Mouse (Mus musculus) megakaryocyte progenitor cell, adult 5-6 weeks (primary cell): ENCODE measurements at regions not wholly inside any gene's neighbourhood (a gene's known extent, or its start where the extent isn't known, plus 50 kb on each side); places are given as distances from the start of the nearest gene placed in this dataset.
A peak's percentile ranks its signal among the peaks of the same experiment; 100 is the strongest.
"Not testable (repeated sequence)": the region's sequence is repeated elsewhere in the genome, so short reads cannot be mapped to it uniquely, and the experiment has no call there.

Source experiments
- ATAC-seq: replicated peaks from 2 replicates; pipeline ENCODE4 v1.8.0; 2016; ENCODE audit warnings: mild to moderate bottlenecking, moderate TSS enrichment, inconsistent platforms; ENCODE audit not compliant: poor library complexity

DNA sequence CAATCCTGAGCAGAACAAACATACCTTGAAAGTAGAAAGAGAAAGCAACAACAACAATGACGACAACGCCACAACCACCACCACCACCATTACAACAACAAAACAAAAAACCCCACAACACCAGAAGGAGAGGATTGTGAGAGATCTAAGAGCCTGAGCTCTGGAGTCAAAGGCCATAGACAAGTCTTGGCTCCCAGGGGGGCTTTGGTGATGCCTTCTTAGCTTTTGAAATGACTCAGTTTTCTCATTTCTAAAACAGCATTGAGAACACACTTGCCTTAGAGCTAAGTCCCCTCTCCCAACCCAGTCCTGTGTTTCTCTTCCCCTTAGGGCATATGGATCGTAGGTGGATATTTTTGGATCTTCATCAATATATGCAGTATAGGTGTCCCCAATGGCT is 112.2 kb downstream of the Kif20b start:
- no peak for ATAC-seq

GRCm38 (mm10) chr19:35045576-35045975 is 123.4 kb downstream of the Kif20b start:
- no peak for ATAC-seq

DNA sequence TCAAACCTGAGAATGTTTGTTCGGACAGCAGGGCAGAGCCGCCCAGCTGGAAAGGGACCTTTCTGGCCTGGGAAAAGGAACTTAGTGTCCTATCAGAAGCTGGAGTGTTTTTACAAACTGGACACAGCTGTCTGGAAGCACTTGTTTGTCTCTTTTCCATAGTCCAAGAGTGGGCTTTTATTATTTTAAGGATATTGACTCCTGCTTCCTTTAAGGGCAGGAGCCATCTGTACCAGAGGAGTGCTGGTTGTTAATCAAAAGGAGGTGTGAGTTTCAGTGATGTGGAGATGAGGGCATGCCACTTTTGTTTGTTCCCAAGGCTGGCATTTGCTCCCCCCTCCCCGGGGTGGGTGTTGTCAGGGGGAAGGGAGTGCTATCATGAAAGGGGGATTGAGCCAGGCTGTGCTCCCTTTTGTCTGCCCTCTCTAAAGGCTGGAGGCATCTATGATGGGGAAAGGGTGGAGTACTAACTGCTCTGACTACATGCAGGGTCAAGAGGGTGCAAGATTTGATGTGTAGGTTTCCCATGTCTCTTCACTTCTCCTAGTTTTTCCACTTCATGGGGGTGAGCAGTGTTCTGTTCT is 144.3 kb downstream of the Kif20b start:
- ATAC-seq: no peak

GRCm38 (mm10) chr19:35081126-35081525 is 159.0 kb downstream of the Kif20b start:
- ATAC-seq: no peak

- no peak for ATAC-seq
Measured at GRCm38 (mm10) chr19:35101244-35101643, 179.1 kb downstream of the Kif20b start.

DNA sequence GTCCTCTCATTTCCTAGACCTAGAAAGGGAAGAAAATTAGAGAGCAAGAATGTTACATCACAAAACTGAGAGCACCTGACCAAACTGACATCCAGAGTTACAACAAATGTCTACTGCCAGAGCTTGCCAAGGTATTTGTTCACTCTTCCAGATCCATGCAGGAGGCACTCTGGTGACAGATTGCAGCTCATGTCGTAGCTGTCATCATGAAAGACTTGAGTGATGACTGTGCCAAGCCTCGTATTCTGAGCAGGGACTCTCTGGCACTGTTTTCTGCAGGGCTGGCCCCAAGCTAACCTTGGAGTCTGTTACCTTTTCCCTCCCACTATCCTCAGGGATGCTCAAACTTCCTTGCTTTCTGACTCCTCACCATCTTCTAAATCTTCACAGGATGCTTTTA is 192.2 kb downstream of the Kif20b start:
- ATAC-seq: no peak

DNA sequence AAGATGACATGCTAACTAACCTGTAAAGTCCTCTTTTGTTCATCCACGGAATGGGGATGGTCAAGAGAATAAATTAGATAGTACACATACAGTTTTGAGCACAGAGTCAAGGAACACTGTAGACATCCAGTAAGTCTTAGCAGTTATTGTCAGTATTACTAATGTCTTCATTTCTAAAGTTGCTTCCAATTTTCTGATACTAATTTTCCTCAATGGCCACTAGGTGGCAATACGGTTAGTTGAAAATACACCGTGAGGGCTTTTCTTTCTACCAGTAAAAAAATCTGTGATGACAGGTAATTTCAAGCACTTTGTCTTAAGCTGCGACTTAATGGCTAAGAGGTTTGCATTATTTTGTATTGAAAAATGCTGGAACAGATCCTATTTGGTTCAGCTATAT is 203.1 kb downstream of the Kif20b start:
- peak; percentile 62 for ATAC-seq

GRCm38 (mm10) chr19:35126594-35127051 is 204.5 kb downstream of the Kif20b start:
- ATAC-seq: peak; percentile 51

- peak; percentile 9; the same call in 1 of the 2 replicates for ATAC-seq
Measured at GRCm38 (mm10) chr19:35128104-35128503, 205.9 kb downstream of the Kif20b start.

GRCm38 (mm10) chr19:35143131-35143530 is 221.0 kb downstream of the Kif20b start:
- no peak for ATAC-seq

- peak; percentile 88 for ATAC-seq
Measured at GRCm38 (mm10) chr19:35143781-35144180, 221.6 kb downstream of the Kif20b start.

- ATAC-seq: not testable (repeated sequence)
Measured at GRCm38 (mm10) chr19:35149476-35149875, 227.3 kb downstream of the Kif20b start.

GRCm38 (mm10) chr19:35150780-35151725 is 228.9 kb downstream of the Kif20b start:
- peak; percentile 52 for ATAC-seq

- peak; percentile 88 for ATAC-seq
Measured at GRCm38 (mm10) chr19:35151841-35152240, 229.7 kb downstream of the Kif20b start.

- ATAC-seq: no peak
Measured at GRCm38 (mm10) chr19:35157849-35158248, 235.7 kb downstream of the Kif20b start.

DNA sequence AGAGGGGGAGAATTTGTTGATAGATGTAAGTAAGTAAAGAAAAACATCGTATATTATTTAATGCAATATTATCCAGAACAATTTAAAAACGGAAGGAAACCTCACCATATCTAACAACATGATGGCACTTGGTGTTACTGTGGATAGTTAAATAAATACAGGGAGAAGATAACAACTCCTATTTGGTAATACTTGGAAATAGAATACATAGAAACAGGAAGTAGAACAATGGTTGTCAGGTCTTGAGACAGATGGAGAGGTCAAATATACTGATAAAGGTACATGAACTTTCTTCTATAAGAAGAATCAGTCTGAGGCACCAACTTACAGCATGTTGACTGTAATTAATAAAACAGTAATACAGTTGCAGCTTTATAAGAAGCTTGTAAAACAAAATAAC is 242.6 kb downstream of the Kif20b start:
- peak; percentile 48 for ATAC-seq

GRCm38 (mm10) chr19:35170554-35170953 is 248.4 kb downstream of the Kif20b start:
- peak; percentile 88 for ATAC-seq

DNA sequence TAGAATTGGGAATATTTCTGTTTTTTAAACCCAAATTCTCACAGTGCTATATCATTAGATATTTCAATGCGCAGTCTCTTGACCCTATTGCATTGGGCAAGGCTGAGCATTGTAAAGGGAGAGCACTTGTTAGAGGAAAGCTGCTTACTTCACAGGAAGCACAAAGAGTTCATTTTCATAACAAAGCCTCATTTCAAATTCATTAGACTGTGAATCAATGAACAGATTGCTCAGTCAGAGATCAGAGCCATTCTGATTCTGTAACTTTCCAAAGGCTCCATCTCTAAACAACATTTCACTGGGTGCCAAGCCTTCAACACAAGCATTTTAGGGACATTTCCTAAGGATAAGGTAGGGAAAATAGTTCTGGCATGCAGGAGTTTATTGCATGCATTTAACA is 257.9 kb downstream of the Kif20b start:
- ATAC-seq: no peak

DNA sequence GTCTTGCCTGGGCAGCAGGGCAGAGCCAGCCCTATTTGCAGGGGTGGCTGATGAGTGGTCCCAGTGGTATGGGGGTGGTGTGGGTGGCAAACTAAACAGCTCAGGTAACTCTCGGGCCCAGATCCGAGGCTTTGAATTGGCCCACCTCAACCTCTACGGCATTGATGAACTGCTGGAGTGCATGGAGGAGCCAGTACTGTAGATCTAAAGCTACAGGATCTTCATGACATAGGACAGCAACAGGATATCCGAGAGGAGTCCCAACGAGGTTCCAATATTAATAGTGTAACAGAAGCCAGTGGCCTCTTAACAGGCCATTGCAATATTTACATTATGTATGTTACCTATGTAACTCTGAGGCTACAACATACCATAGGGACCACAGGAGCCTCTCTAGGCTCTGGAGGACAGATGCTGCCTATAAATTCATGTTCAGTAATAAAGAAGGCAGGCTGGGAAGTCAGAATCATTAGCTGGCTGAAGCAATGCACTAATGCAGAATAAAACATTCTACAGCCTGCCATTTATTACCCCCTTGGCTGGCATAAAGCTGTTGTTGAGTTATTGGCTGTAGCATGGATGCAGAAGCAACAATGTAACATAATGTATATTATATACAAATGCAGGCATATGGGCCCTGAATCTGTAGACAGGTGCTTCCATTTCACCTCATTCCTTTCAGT is 283.5 kb downstream of the Kif20b start:
- no peak for ATAC-seq

DNA sequence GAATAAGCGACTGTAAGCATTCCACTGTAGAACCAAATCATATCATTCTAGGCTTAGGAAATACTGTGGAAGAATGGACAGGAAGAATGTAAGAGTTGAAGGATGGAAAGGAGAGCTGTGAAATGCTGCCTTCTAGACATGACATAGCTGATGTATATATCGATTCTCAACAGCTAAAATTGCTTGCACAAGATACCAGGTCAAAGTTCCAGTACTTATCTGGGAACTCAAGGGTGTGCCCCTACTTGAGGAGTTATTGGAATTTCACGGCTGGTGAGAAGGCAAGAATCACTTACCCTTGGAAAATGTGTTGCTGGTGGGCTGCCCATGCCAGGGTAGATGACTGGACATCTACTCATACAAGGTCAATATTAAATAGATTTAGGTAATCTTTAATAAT is 322.0 kb downstream of the Kif20b start:
- ATAC-seq: no peak

GRCm38 (mm10) chr19:35247531-35247930 is 325.4 kb downstream of the Kif20b start:
- ATAC-seq: no peak

DNA sequence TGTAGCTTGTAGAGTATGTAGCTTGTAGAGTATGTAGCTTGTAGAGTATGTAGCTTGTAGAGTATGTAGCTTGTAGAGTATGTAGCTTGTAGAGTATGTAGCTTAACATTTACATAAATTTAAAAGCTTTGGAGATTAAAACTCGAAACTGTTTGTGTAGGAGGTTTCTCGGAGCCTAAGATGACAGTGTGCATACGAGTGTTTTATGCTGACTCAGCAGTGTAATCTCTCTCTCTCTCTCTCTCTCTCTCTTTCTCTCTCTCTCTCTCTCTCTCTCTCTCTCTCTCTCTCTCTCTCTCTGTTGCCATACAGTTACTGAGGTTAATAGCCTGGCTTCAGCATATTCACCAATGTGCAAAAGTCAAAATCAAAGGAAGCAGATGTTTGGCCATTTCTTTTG is 336.5 kb downstream of the Kif20b start:
- ATAC-seq: not testable (repeated sequence)
